Mouse (Mus musculus) CD4-positive, CD25-positive, alpha-beta regulatory T cell, adult 4 months (primary cell): ENCODE data around the gene Pmfbp1. TPM values are rescaled to one million over a fixed set of nuclear protein-coding genes. Genes with fewer than 3 reads are reported as not detected.

Source experiments
- ATAC-seq: one replicate; pipeline ENCODE4 v1.8.0; 2017
- polyA plus RNA-seq, 2 experiments: library from polyadenylated mRNA; unstranded; fragments of 100-300 nt; shearing (Covaris generic); gene quantifications; one replicate each; pipeline ENCODE4 v1.2.1; 2017

The Pmfbp1 gene
- polyA plus RNA-seq, 2 experiments from 2014 or later, result not detected

- ATAC-seq, result no peak
Measured at GRCm38 (mm10) chr8:109503566-109503965, 9.7 kb downstream of the Pmfbp1 start.

- no peak for ATAC-seq
Measured at GRCm38 (mm10) chr8:109505560-109505959, 11.7 kb downstream of the Pmfbp1 start.

GRCm38 (mm10) chr8:109524008-109524407, 30.2 kb downstream of the Pmfbp1 start:
- ATAC-seq, result no peak

- no peak for ATAC-seq
Measured at GRCm38 (mm10) chr8:109535140-109535990, 41.5 kb downstream of the Pmfbp1 start.

GRCm38 (mm10) chr8:109536703-109537102, 42.9 kb downstream of the Pmfbp1 start:
- no peak for ATAC-seq

- ATAC-seq, result no peak
Measured at GRCm38 (mm10) chr8:109542165-109542564, 48.3 kb downstream of the Pmfbp1 start.

GRCm38 (mm10) chr8:109542748-109543519, 49.1 kb downstream of the Pmfbp1 start:
- no peak for ATAC-seq

- no peak for ATAC-seq
Measured at GRCm38 (mm10) chr8:109544049-109544448, 50.2 kb downstream of the Pmfbp1 start.

GRCm38 (mm10) chr8:109551663-109552062, 57.8 kb downstream of the Pmfbp1 start:
- ATAC-seq, result no peak

GRCm38 (mm10) chr8:109563881-109564280, 70.1 kb downstream of the Pmfbp1 start:
- ATAC-seq, result no peak

- ATAC-seq, result no peak
Measured at GRCm38 (mm10) chr8:109564766-109565165, 70.9 kb downstream of the Pmfbp1 start.

- ATAC-seq, result peak; percentile 98
Measured at GRCm38 (mm10) chr8:109565498-109566333, 71.9 kb downstream of the Pmfbp1 start, which contains the start of the genes Dhx38 and Txnl4b. Dhx38 (minus strand) TSS chr8:109565861. Txnl4b (plus strand) TSS chr8:109565892.

GRCm38 (mm10) chr8:109571139-109571538, 77.3 kb downstream of the Pmfbp1 start:
- no peak for ATAC-seq

GRCm38 (mm10) chr8:109576311-109576710, 82.5 kb downstream of the Pmfbp1 start:
- no peak for ATAC-seq

- no peak for ATAC-seq
Measured at GRCm38 (mm10) chr8:109578900-109579301, 85.1 kb downstream of the Pmfbp1 start, which contains the start of gene Hp. Hp (minus strand) TSS chr8:109579172.

GRCm38 (mm10) chr8:109584293-109584692, 90.5 kb downstream of the Pmfbp1 start:
- ATAC-seq, result no peak

GRCm38 (mm10) chr8:109584830-109585229, 91.0 kb downstream of the Pmfbp1 start:
- ATAC-seq, result no peak

- no peak for ATAC-seq
Measured at GRCm38 (mm10) chr8:109585652-109586051, 91.8 kb downstream of the Pmfbp1 start.

GRCm38 (mm10) chr8:109586972-109587504, 93.2 kb downstream of the Pmfbp1 start:
- no peak for ATAC-seq

- ATAC-seq, result no peak
Measured at GRCm38 (mm10) chr8:109590901-109591300, 97.1 kb downstream of the Pmfbp1 start.

GRCm38 (mm10) chr8:109591367-109591766, 97.5 kb downstream of the Pmfbp1 start:
- ATAC-seq, result no peak

- no peak for ATAC-seq
Measured at GRCm38 (mm10) chr8:109592164-109592563, 98.3 kb downstream of the Pmfbp1 start.
